Mouse (Mus musculus) kidney, adult 2 months (tissue): ENCODE measurements around the gene Ccdc88c. TPM values are rescaled to one million over a fixed set of nuclear protein-coding genes. Genes with fewer than 3 reads are reported as not detected.

Source experiments
- DNase-seq: peaks from one replicate; pipeline ENCODE4 v3.0.0; 2021
- H3K27ac ChIP-seq: fragments of 200-500 bp; 2 replicates; pipeline ENCODE4 v1.5.1; 2012; ENCODE audit warnings: low read depth, low read length, control low read depth, inconsistent platforms; ENCODE audit not compliant: insufficient read depth
- H3K27me3 ChIP-seq: fragments of 200-500 bp; replicated peaks from 2 replicates; pipeline ENCODE4 v1.6.1; 2012; ENCODE audit warnings: mild to moderate bottlenecking, moderate library complexity, low read length, inconsistent platforms; ENCODE audit not compliant: control insufficient read depth, insufficient read depth
- H3K36me3 ChIP-seq: fragments of 200-500 bp; 2 replicates; pipeline ENCODE4 v1.6.1; 2012; ENCODE audit warnings: mild to moderate bottlenecking, moderate library complexity, low read length, inconsistent platforms; ENCODE audit not compliant: control insufficient read depth, insufficient read depth
- H3K4me1 ChIP-seq: fragments of 200-500 bp; 2 replicates; pipeline ENCODE4 v1.6.1; 2011; ENCODE audit warnings: low read length; ENCODE audit not compliant: control insufficient read depth, insufficient read depth
- H3K4me3 ChIP-seq: fragments of 200-500 bp; 2 replicates; pipeline ENCODE4 v1.5.1; 2011; ENCODE audit warnings: mild to moderate bottlenecking, low read depth, low read length, control low read depth; ENCODE audit not compliant: insufficient read depth
- CTCF ChIP-seq: fragments of 200-500 bp; conservative IDR thresholded peaks from 2 replicates; pipeline ENCODE4 v1.5.1; 2011; ENCODE audit warnings: low read depth, mild to moderate bottlenecking, control low read depth, low read length, moderate library complexity, mixed read lengths; ENCODE audit not compliant: insufficient read depth, insufficient read length
- POLR2A ChIP-seq: fragments of 200-500 bp; IDR thresholded peaks from one replicate; pipeline ENCODE4 v1.6.1; 2011; ENCODE audit warnings: low read depth, low read length, control low read depth
- WGBS: fragments of 180-500 bp; shearing (Covaris S2); methylation state at CpG from one replicate; pipeline ENCODE4 v1.1.7; 2018; 5-methylcytosine and 5-hydroxymethylcytosine counted together
- polyA plus RNA-seq: library from polyadenylated mRNA; depleted of rRNA; stranded (reverse); fragments of >200 nt; gene quantifications from 2 replicates; pipeline ENCODE4 v1.2.3, GENCODE M21; 2012

Ccdc88c gene
- polyA plus RNA-seq, 1 experiment = 6.6 TPM

- Histone ChIP-seq H3K27ac (no peak overlapping the region), H3K36me3 (no peaks in the 10 kb centered on the region), H3K4me3 (no peak overlapping the region), H3K27me3 (no peaks in the 10 kb centered on the region), H3K4me1 (no peaks in the 10 kb centered on the region; the same call in 1 of the 2 replicates)
- DNase-seq = peak; percentile 55
- WGBS = 56% methylated on average over 15 of the region's 15 CpGs
- TF ChIP-seq POLR2A = no peak
- no peak for TF ChIP-seq CTCF
These were observed 69.9 kb downstream of the Ccdc88c start for GRCm38 (mm10) chr12:100958621-100959592.

- Histone ChIP-seq H3K4me3 (no peak overlapping the region), H3K4me1 (no peaks in the 10 kb centered on the region; the same call in 1 of the 2 replicates), H3K36me3 (no peaks in the 10 kb centered on the region), H3K27me3 (no peaks in the 10 kb centered on the region), H3K27ac (no peak overlapping the region)
- WGBS = 34% methylated on average over 5 of the region's 5 CpGs
- peak; percentile 69 for DNase-seq
- TF ChIP-seq CTCF (peak; percentile 88), POLR2A (no peak)
These were observed 70.8 kb downstream of the Ccdc88c start for GRCm38 (mm10) chr12:100958006-100958405.

GRCm38 (mm10) chr12:100957257-100957656, 71.6 kb downstream of the Ccdc88c start:
- TF ChIP-seq POLR2A (no peak), CTCF (no peak)
- H3K27ac ChIP-seq = no peak overlapping the region
- H3K4me1 ChIP-seq = no peaks in the 10 kb centered on the region; the same call in 1 of the 2 replicates
- H3K27me3 ChIP-seq = no peaks in the 10 kb centered on the region
- H3K4me3 ChIP-seq = no peak overlapping the region
- no peak for DNase-seq
- no peaks in the 10 kb centered on the region for H3K36me3 ChIP-seq
- 90% methylated on average over 3 of the region's 3 CpGs for WGBS

- Histone ChIP-seq H3K27me3 (no peaks in the 10 kb centered on the region), H3K4me1 (no peaks in the 10 kb centered on the region; the same call in 1 of the 2 replicates), H3K36me3 (no peaks in the 10 kb centered on the region), H3K27ac (no peak overlapping the region), H3K4me3 (no peak overlapping the region)
- 66% methylated on average over 4 of the region's 4 CpGs for WGBS
- no peak for DNase-seq
- TF ChIP-seq POLR2A = no peak
- TF ChIP-seq CTCF = no peak
These were observed 72.0 kb downstream of the Ccdc88c start for GRCm38 (mm10) chr12:100956825-100957224.

- no peaks in the 10 kb centered on the region; the same call in 1 of the 2 replicates for H3K4me1 ChIP-seq
- no peak overlapping the region for H3K27ac ChIP-seq
- TF ChIP-seq CTCF (no peak), POLR2A (no peak)
- WGBS = 94% methylated on average over 2 of the region's 2 CpGs
- no peak for DNase-seq
- no peaks in the 10 kb centered on the region for H3K27me3 ChIP-seq
- H3K4me3 ChIP-seq = no peak overlapping the region
- H3K36me3 ChIP-seq = no peaks in the 10 kb centered on the region
These were observed 72.8 kb downstream of the Ccdc88c start for GRCm38 (mm10) chr12:100956028-100956427.

- Histone ChIP-seq H3K4me3 (no peak overlapping the region), H3K27ac (no peak overlapping the region), H3K4me1 (no peaks in the 10 kb centered on the region; the same call in 1 of the 2 replicates), H3K36me3 (no peaks in the 10 kb centered on the region), H3K27me3 (no peaks in the 10 kb centered on the region)
- no peak for DNase-seq
- TF ChIP-seq POLR2A (no peak), CTCF (no peak)
- WGBS = 45% methylated on average over 8 of the region's 8 CpGs
These were observed 74.9 kb downstream of the Ccdc88c start for GRCm38 (mm10) chr12:100953926-100954325.

- WGBS = 28% methylated on average over 9 of the region's 9 CpGs
- H3K27ac ChIP-seq = no peak overlapping the region
- peak; percentile 80 for DNase-seq
These were observed 76.5 kb downstream of the Ccdc88c start for GRCm38 (mm10) chr12:100952193-100952931.

More at GRCm38 (mm10) chr12:100952193-100952931, 76.5 kb downstream of the Ccdc88c start:
- TF ChIP-seq CTCF (peak; percentile 79), POLR2A (no peak)
- Histone ChIP-seq H3K4me1 (no peaks in the 10 kb centered on the region), H3K4me3 (no peak overlapping the region), H3K27me3 (no peaks in the 10 kb centered on the region), H3K36me3 (no peaks in the 10 kb centered on the region)
